Comparison of ENCODE assay signal across 8 mouse cellular contexts in the genomic region with DNA sequence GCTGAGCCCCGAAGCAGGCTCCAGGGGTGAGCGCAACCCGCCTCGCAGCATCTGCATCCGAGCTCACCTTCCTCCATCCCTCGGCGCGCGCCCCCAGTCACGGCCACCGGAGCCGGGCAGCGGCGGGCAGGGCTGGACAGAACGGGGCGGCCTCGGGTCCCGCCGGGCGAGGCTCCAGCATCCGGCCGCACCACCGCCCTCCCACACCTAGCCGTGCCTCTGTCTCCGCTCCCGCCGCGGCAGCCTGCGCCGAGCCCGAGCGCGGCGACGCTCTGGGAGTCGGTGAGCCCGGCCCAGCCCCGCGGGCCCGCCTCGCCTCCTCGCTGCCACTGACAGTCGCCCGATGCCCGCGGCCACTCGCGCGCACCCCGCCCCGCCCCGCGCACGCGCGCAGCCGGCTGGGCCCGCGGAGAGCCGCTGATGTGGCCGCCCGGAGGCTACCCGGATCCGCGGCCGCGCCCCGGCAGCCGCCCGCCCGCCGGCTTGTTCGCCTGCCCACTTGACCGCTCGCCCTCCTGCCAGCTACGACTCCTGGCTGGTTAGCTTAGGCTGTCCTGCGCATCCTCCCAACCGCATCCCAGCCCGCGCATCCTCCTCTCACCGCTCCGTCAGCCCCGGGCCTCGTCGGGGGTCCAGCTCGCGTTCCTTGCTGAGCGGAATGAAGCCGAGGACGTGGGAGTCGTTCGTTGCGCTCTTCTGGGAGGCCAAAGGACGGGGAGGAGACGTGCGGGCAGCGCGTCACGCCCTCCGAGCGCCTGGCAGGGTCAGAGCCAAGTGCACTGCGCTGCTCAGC. TPM values are rescaled to one million over a fixed set of nuclear protein-coding genes. Genes with fewer than 3 reads are reported as not detected.
DNase-seq lines count a peak whose midpoint lies in the region; ATAC-seq and TF ChIP-seq lines count a peak whose summit lies in the region.

A gene (minus strand): TSS at position 724 of the 793 bp plus-strand sequence.

- no peaks in the 10 kb centered on the region for H3K4me1 ChIP-seq in bone marrow, adult 2 months (ENCODE audit: control insufficient read depth, insufficient read depth, low read length)
- H3K4me1 ChIP-seq in embryonic fibroblast, embryonic 13.5 days (ENCODE audit: control insufficient read depth, insufficient read depth, low read length), result 0 out of 2 replicates have a peak, but pooled peaks cover 1% of the 10 kb centered on the region
- H3K4me1 ChIP-seq in heart, embryonic 11.5 days (ENCODE audit: control insufficient read depth, insufficient read depth, low read length), result no peaks in the 10 kb centered on the region; the same call in 1 of the 2 replicates
- H3K4me1 ChIP-seq in kidney, embryonic 14.5 days (ENCODE audit: control insufficient read depth, insufficient read depth, low read length), result 0 out of 2 replicates have a peak, but pooled peaks cover 6% of the 10 kb centered on the region
- H3K4me1 ChIP-seq in liver, embryonic 11.5 days (replicated peaks; ENCODE audit: control insufficient read depth, insufficient read depth, low read length), result peaks cover 2% of the 10 kb centered on the region; the same call in 1 of the 2 replicates

- ATAC-seq in heart, embryonic 11.5 days (replicated peaks; ENCODE audit: insufficient number of reproducible peaks, low FRiP score, low TSS enrichment), result peak; percentile 26
- ATAC-seq in kidney, embryonic 14.5 days (ENCODE audit: low FRiP score, low TSS enrichment), result peak; percentile 80
- peak; percentile 60 for ATAC-seq in liver, embryonic 11.5 days (replicated peaks; ENCODE audit: low FRiP score)
- ATAC-seq in monocyte, adult 5-6 weeks (replicated peaks; ENCODE audit: insufficient number of reproducible peaks, low FRiP score, low TSS enrichment, poor library complexity, severe bottlenecking), result 0 out of 2 replicates have a peak, but pooled peaks have one; percentile 29

- peak; percentile 51 for DNase-seq in liver, embryonic 11.5 days (ENCODE audit: low spot score)
- DNase-seq in spleen, postnatal 14 days (ENCODE audit: low spot score in 2 of 2), result peak; percentile 10 to 36

- no peaks in the 10 kb centered on the region for H3K9me3 ChIP-seq in heart, embryonic 11.5 days (replicated peaks; ENCODE audit: control insufficient read depth, low read length)
- H3K9me3 ChIP-seq in kidney, embryonic 14.5 days (ENCODE audit: control insufficient read depth, low read length), result no peaks in the 10 kb centered on the region
- H3K9me3 ChIP-seq in liver, embryonic 11.5 days (ENCODE audit: control insufficient read depth, low read length), result no peaks in the 10 kb centered on the region

- H3K4me3 ChIP-seq in C2C12 (ENCODE audit: insufficient read depth, poor library complexity, severe bottlenecking), result peak within 1 kb of the TSS; percentile 60
- peak within 1 kb of the TSS; percentile 61 for H3K4me3 ChIP-seq in bone marrow, adult 2 months (replicated peaks; ENCODE audit: control insufficient read depth, low read depth, low read length)
- peak within 1 kb of the TSS; percentile 61 for H3K4me3 ChIP-seq in embryonic fibroblast, embryonic 13.5 days (ENCODE audit: insufficient read depth, low read length)
- H3K4me3 ChIP-seq in heart, embryonic 11.5 days (ENCODE audit: low read depth, low read length), result peak within 1 kb of the TSS; percentile 59
- peak within 1 kb of the TSS; percentile 58 for H3K4me3 ChIP-seq in kidney, embryonic 14.5 days (ENCODE audit: low read length)
- peak within 1 kb of the TSS; percentile 54 for H3K4me3 ChIP-seq in liver, embryonic 11.5 days (ENCODE audit: low read depth, low read length)

- 1% methylated on average over 102 of the region's 102 CpGs for WGBS in bone marrow, adult 2 months
- WGBS in heart, embryonic 11.5 days (ENCODE audit: insufficient replicate concordance), result 1% methylated on average over 81 of the region's 102 CpGs
- under 1% methylated on average over 79 of the region's 102 CpGs for WGBS in kidney, embryonic 14.5 days
- 1% methylated on average over 86 of the region's 102 CpGs for WGBS in liver, embryonic 11.5 days

- TF ChIP-seq CTCF in C2C12 (IDR thresholded peaks at IDR 0.05; ENCODE audit: control insufficient read depth, insufficient read depth, insufficient read length), result no peak
- no peak for TF ChIP-seq CTCF in bone marrow, adult 2 months (IDR thresholded peaks at IDR 0.05; ENCODE audit: control insufficient read depth, insufficient read depth, low read length)
- TF ChIP-seq CTCF in embryonic fibroblast, embryonic 13.5 days (IDR thresholded peaks at IDR 0.05; ENCODE audit: borderline replicate concordance, insufficient read depth, low read length), result no peak

- peak within 1 kb of the TSS; percentile 3; the same call in 1 of the 2 replicates for H3K27ac ChIP-seq in bone marrow, adult 2 months (ENCODE audit: control insufficient read depth, insufficient read depth, low read depth, low read length, poor library complexity)
- H3K27ac ChIP-seq in embryonic fibroblast, embryonic 13.5 days (ENCODE audit: insufficient read depth, low read length), result peak within 1 kb of the TSS; percentile 55
- H3K27ac ChIP-seq in heart, embryonic 11.5 days (ENCODE audit: low read depth, low read length), result no peak within 1 kb of the TSS
- H3K27ac ChIP-seq in kidney, embryonic 14.5 days (ENCODE audit: low read depth, low read length), result no peak within 1 kb of the TSS
- no peak within 1 kb of the TSS for H3K27ac ChIP-seq in liver, embryonic 11.5 days (ENCODE audit: low read depth, low read length)

- TF ChIP-seq POLR2A in bone marrow, adult 2 months (IDR thresholded peaks at IDR 0.05; ENCODE audit: borderline replicate concordance, control insufficient read depth, low read depth, low read length), result peak; percentile 48; the same call in 1 of the 2 replicates
- peak; percentile 83 for TF ChIP-seq POLR2A in embryonic fibroblast, embryonic 13.5 days (IDR thresholded peaks at IDR 0.05; ENCODE audit: low read depth, low read length)

- peaks cover 19% of the 10 kb centered on the region for H3K79me3 ChIP-seq in C2C12 (ENCODE audit: low read depth)

- peak within 1 kb of the TSS; percentile 82 for H3ac ChIP-seq in C2C12 (ENCODE audit: control insufficient read depth, insufficient read length, low read depth)

- no peaks in the 10 kb centered on the region for H3K27me3 ChIP-seq in C2C12 (ENCODE audit: control insufficient read depth, insufficient read depth, insufficient read length)
- H3K27me3 ChIP-seq in heart, embryonic 11.5 days (ENCODE audit: control insufficient read depth, insufficient read depth, low read length), result peaks cover 44% of the 10 kb centered on the region
- H3K27me3 ChIP-seq in kidney, embryonic 14.5 days (ENCODE audit: control insufficient read depth, insufficient read depth, low read length), result peaks cover 43% of the 10 kb centered on the region
- peaks cover 60% of the 10 kb centered on the region for H3K27me3 ChIP-seq in liver, embryonic 11.5 days (replicated peaks; ENCODE audit: control insufficient read depth, insufficient read depth, low read length)

- peaks cover 47% of the 10 kb centered on the region for H3K79me2 ChIP-seq in C2C12 (ENCODE audit: control insufficient read depth, insufficient read depth)

- peaks cover 4% of the 10 kb centered on the region for H3K36me3 ChIP-seq in C2C12 (ENCODE audit: control insufficient read depth, insufficient read depth)
- H3K36me3 ChIP-seq in heart, embryonic 11.5 days (ENCODE audit: control insufficient read depth, insufficient read depth, low read length), result no peaks in the 10 kb centered on the region
- no peaks in the 10 kb centered on the region for H3K36me3 ChIP-seq in kidney, embryonic 14.5 days (ENCODE audit: control insufficient read depth, insufficient read depth, low read length)
- H3K36me3 ChIP-seq in liver, embryonic 11.5 days (ENCODE audit: control insufficient read depth, insufficient read depth, low read length), result no peaks in the 10 kb centered on the region

- peak within 1 kb of the TSS; percentile 50; the same call in 1 of the 2 replicates for H3K9ac ChIP-seq in heart, embryonic 11.5 days (ENCODE audit: low read depth, low read length)
- peak within 1 kb of the TSS; percentile 55 for H3K9ac ChIP-seq in kidney, embryonic 14.5 days (ENCODE audit: low read depth, low read length)
- no peak within 1 kb of the TSS; the same call in 1 of the 2 replicates for H3K9ac ChIP-seq in liver, embryonic 11.5 days (ENCODE audit: low read depth, low read length)

- H3K4me2 ChIP-seq in heart, embryonic 11.5 days, result peak within 1 kb of the TSS; percentile 96
- H3K4me2 ChIP-seq in kidney, embryonic 14.5 days (replicated peaks; ENCODE audit: low read depth, low read length), result peak within 1 kb of the TSS; percentile 98
- H3K4me2 ChIP-seq in liver, embryonic 11.5 days, result peak within 1 kb of the TSS; percentile 91

TF ChIP-seq in C2C12, 6 proteins besides CTCF, POLR2A, EP300 and RAD21:
- TF ChIP-seq CEBPB (IDR thresholded peaks at IDR 0.05; ENCODE audit: low read depth) (no peak), MAX (IDR thresholded peaks at IDR 0.05) (no peak), MYOG (IDR thresholded peaks at IDR 0.05; ENCODE audit: control insufficient read depth, extremely low read depth, insufficient read length) (no peak), FOSL1 (IDR thresholded peaks at IDR 0.05; ENCODE audit: insufficient read depth, low read length, poor library complexity, severe bottlenecking) (no peak), USF1 (IDR thresholded peaks at IDR 0.05; ENCODE audit: low read depth) (no peak), MYOD1 (IDR thresholded peaks at IDR 0.05; ENCODE audit: control insufficient read depth, insufficient read length, low read depth) (no peak)
TF ChIP-seq in C2C12: peak in this region for 0.

RNA-seq across cellular contexts. Expression of the gene that starts here (rescaled TPM):
- polyA plus RNA-seq in C2C12 (2012; fragmentation: generic; extraction: Trizol), result 6.5 TPM
- 2.0 and 3.6 TPM in 2 replicates for polyA plus RNA-seq in bone marrow, adult 2 months (2011; ENCODE audit: insufficient read depth, insufficient read length, low replicate concordance, missing spikeins)
- 10.1 and 15.8 TPM in 2 replicates for polyA plus RNA-seq in embryonic fibroblast, embryonic 13.5 days (2011; ENCODE audit: insufficient read length, low read depth, missing spikeins)
- 0.33 and 0.65 TPM in 2 replicates for polyA plus RNA-seq in heart, embryonic 11.5 days (2014; fragmentation: Nextera tagmentation; extraction: Ambion mirVana)
- 0.24 and 0.50 TPM in 2 replicates for polyA plus RNA-seq in kidney, embryonic 14.5 days (2014; fragmentation: Nextera tagmentation; extraction: Ambion mirVana)
- polyA plus RNA-seq in liver, embryonic 11.5 days (2014; fragmentation: Nextera tagmentation; extraction: Ambion mirVana), result 0.06 and 0.08 TPM in 2 replicates
- 5.1 to 21.2 TPM (median 7.0 TPM) in 3 replicates for total RNA-seq in monocyte, adult 5-6 weeks (2017)

Comparison
In these comparisons a context has a peak if more than half of its experiments do, and no peak if none do; other contexts are left out.
1. Peak in ATAC-seq, H3K4me3 ChIP-seq, H3K9ac ChIP-seq and H3K4me2 ChIP-seq in heart, embryonic 11.5 days; RNA of the gene not detected or under 1 TPM.
2. Peak in ATAC-seq, H3K4me3 ChIP-seq, H3K9ac ChIP-seq and H3K4me2 ChIP-seq in kidney, embryonic 14.5 days; RNA of the gene not detected or under 1 TPM.
3. Peak in DNase-seq, ATAC-seq, H3K4me3 ChIP-seq and H3K4me2 ChIP-seq in liver, embryonic 11.5 days; RNA of the gene not detected or under 1 TPM.
4. H3K27ac ChIP-seq: peak in bone marrow, adult 2 months (single experiment) and embryonic fibroblast, embryonic 13.5 days (single experiment); none in heart, embryonic 11.5 days (single experiment), kidney, embryonic 14.5 days (single experiment) and liver, embryonic 11.5 days (single experiment).
5. ATAC-seq: peak in every context shown above with its lines; median percentile 80 in kidney, embryonic 14.5 days; 60 in liver, embryonic 11.5 days; 29 in monocyte, adult 5-6 weeks; 26 in heart, embryonic 11.5 days.
6. Peak in every context shown above with its lines, with median percentiles within 50 percentile points of each other: H3K4me3 ChIP-seq and H3K4me2 ChIP-seq.